Mouse (Mus musculus): ENCODE results near the gene Gnb3. TPM values are rescaled to one million over a fixed set of nuclear protein-coding genes. Genes with fewer than 3 reads are reported as not detected.
"Not testable (repeated sequence)": the region's sequence is repeated elsewhere in the genome, so short reads cannot be mapped to it uniquely, and the experiment has no call there.

Gene Gnb3
- polyA plus RNA-seq, 1 experiment = not detected

DNA sequence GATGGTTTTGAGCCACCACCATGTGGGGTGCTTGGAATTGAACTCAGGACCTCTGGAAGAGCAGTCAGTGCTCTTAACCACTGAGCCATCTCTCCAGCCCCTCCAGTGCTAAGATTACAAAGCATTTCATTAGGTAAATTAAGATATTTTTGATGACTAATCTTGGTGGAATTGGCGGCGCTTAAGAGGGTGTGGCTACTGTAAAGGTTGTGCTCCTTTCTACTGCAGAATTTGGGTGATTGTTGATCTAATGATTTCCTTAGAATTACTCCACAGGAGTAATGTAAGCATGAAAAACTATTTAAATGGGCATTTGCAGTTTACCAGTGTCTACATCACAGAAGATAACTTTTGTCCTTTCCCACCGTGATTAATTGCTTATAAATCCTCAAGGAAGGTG, 35.7 kb downstream of the Gnb3 start:
- H3K4me1 ChIP-seq (ENCODE audit: control insufficient read depth, insufficient read depth, low read length) = no peaks in the 10 kb centered on the region
- H3K27me3 ChIP-seq (ENCODE audit: control insufficient read depth, insufficient read depth, low read length, poor library complexity, severe bottlenecking) = no peaks in the 10 kb centered on the region
- H3K27ac ChIP-seq (ENCODE audit: insufficient read depth, low read length) = peak overlapping the region; percentile 66
- no peak overlapping the region for H3K4me3 ChIP-seq (ENCODE audit: low read depth, low read length)
- no peaks in the 10 kb centered on the region for H3K9me3 ChIP-seq (replicated peaks; ENCODE audit: control insufficient read depth, insufficient read depth, low read length, poor library complexity, severe bottlenecking)
- TF ChIP-seq POLR2A (IDR thresholded peaks at IDR 0.05; ENCODE audit: insufficient read depth, low read length) = no peak
- TF ChIP-seq CTCF (IDR thresholded peaks at IDR 0.05; ENCODE audit: low read depth, low read length) = no peak
- no peak for TF ChIP-seq EP300 (IDR thresholded peaks at IDR 0.05; ENCODE audit: insufficient read depth, low read depth, low read length)
- H3K9ac ChIP-seq (ENCODE audit: low read depth, poor library complexity, severe bottlenecking) = peak overlapping the region; percentile 2
- no peaks in the 10 kb centered on the region for H3K36me3 ChIP-seq (ENCODE audit: control insufficient read depth, insufficient read depth, low read length, poor library complexity, severe bottlenecking)

DNA sequence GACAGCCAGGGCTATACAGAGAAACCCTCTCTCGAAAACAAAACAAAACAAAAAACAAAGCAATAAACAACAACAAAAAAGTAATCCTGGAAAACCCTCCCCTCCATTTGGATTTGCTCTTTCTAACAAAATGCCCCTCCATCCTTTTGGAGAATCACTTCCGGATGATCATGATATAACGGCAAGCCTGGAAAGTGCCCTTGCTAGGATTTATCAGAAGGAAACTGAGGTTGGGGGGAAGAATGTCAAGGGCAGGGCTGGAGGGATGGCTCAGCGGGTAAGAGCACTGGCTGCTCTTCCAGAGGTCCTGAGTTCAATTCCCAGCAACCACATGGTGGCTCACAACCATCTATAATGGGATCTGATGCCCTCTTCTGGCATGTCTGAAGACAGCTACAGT, 36.4 kb downstream of the Gnb3 start:
- H3K9me3 ChIP-seq (replicated peaks; ENCODE audit: control insufficient read depth, insufficient read depth, low read length, poor library complexity, severe bottlenecking); H3K9ac ChIP-seq (ENCODE audit: low read depth, poor library complexity, severe bottlenecking); H3K4me1 ChIP-seq (ENCODE audit: control insufficient read depth, insufficient read depth, low read length); H3K4me3 ChIP-seq (ENCODE audit: low read depth, low read length); H3K27me3 ChIP-seq (ENCODE audit: control insufficient read depth, insufficient read depth, low read length, poor library complexity, severe bottlenecking); H3K36me3 ChIP-seq (ENCODE audit: control insufficient read depth, insufficient read depth, low read length, poor library complexity, severe bottlenecking): not testable (repeated sequence)
- peak overlapping the region; percentile 37; the same call in 1 of the 2 replicates for H3K27ac ChIP-seq (ENCODE audit: insufficient read depth, low read length)

DNA sequence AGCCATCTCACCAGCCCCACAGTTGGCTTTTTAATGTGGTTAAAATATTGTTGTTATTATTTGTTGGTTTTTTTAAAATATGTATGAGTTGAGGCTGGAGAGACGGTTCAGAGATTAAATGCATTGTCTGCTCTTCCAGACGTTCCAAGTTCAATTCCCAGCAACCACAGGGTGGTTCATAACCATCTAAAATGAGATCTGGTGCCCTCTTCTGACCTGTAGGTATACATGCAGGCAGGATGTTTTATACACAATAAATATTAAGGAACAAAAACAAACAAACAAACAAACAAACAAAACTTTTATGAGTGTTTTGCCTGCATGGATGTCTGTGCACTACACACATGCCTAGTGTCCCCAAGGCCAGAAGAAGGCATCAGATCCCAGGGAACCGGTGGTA, 37.0 kb downstream of the Gnb3 start:
- H3K36me3 ChIP-seq (ENCODE audit: control insufficient read depth, insufficient read depth, low read length, poor library complexity, severe bottlenecking) = no peaks in the 10 kb centered on the region
- H3K9ac ChIP-seq (ENCODE audit: low read depth, poor library complexity, severe bottlenecking) = peak overlapping the region; percentile 94; the same call in 1 of the 2 replicates
- H3K27me3 ChIP-seq (ENCODE audit: control insufficient read depth, insufficient read depth, low read length, poor library complexity, severe bottlenecking) = no peaks in the 10 kb centered on the region
- no peak for TF ChIP-seq POLR2A (IDR thresholded peaks at IDR 0.05; ENCODE audit: insufficient read depth, low read length)
- TF ChIP-seq CTCF (IDR thresholded peaks at IDR 0.05; ENCODE audit: low read depth, low read length) = no peak
- TF ChIP-seq EP300 (IDR thresholded peaks at IDR 0.05; ENCODE audit: insufficient read depth, low read depth, low read length) = no peak
- peak overlapping the region; percentile 37 for H3K27ac ChIP-seq (ENCODE audit: insufficient read depth, low read length)
- no peaks in the 10 kb centered on the region for H3K9me3 ChIP-seq (replicated peaks; ENCODE audit: control insufficient read depth, insufficient read depth, low read length, poor library complexity, severe bottlenecking)
- no peaks in the 10 kb centered on the region for H3K4me1 ChIP-seq (ENCODE audit: control insufficient read depth, insufficient read depth, low read length)
- H3K4me3 ChIP-seq (ENCODE audit: low read depth, low read length) = peak overlapping the region; percentile 49

DNA sequence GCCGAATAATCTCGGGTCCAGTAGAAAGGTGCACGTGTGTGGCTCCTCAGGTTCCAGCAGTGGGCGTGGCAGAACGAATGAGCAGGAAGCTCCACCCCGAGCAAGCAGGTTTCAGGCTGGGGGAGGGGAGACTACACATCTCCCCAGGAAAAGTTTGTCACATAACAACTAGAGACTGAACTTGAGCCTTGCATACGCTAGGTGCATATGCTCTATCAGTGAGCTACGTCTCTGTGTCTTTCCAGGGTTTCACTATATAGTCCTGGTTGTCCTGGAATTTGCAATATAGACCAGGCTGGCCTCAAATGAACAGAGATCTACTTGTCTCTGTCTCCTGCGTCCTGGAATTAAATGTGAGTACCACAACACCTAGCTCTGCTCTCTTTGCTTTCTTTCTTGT, 37.7 kb downstream of the Gnb3 start:
- H3K36me3 ChIP-seq (ENCODE audit: control insufficient read depth, insufficient read depth, low read length, poor library complexity, severe bottlenecking); H3K9me3 ChIP-seq (replicated peaks; ENCODE audit: control insufficient read depth, insufficient read depth, low read length, poor library complexity, severe bottlenecking); H3K4me1 ChIP-seq (ENCODE audit: control insufficient read depth, insufficient read depth, low read length); H3K27me3 ChIP-seq (ENCODE audit: control insufficient read depth, insufficient read depth, low read length, poor library complexity, severe bottlenecking): not testable (repeated sequence)
- Histone ChIP-seq H3K4me3 (ENCODE audit: low read depth, low read length) (peak overlapping the region; percentile 66), H3K27ac (ENCODE audit: insufficient read depth, low read length) (peak overlapping the region; percentile 99), H3K9ac (ENCODE audit: low read depth, poor library complexity, severe bottlenecking) (peak overlapping the region; percentile 94)

DNA sequence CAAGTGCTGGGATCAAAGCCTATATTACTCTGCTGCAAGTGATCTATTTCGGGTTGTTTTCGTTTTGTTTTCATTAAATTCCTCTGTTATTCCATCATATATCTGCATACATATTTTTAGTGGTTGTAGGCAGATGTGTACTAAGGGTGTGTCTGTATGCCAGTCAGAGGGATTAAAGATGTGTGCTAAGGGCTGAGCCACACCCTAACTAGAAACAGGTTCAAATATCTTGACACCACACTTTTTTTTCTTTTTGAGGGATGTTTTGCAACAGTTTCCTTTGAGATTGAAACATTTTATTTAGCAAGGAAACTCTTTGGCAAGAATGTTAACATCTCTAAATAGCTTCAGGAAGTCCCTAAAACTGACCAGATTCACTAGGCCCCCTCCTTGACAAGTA, 43.9 kb downstream of the Gnb3 start:
- H3K4me1 ChIP-seq (ENCODE audit: control insufficient read depth, insufficient read depth, low read length) = peaks cover 3% of the 10 kb centered on the region
- H3K9me3 ChIP-seq (replicated peaks; ENCODE audit: control insufficient read depth, insufficient read depth, low read length, poor library complexity, severe bottlenecking) = no peaks in the 10 kb centered on the region
- peak overlapping the region; percentile 100 for H3K27ac ChIP-seq (ENCODE audit: insufficient read depth, low read length)
- H3K27me3 ChIP-seq (ENCODE audit: control insufficient read depth, insufficient read depth, low read length, poor library complexity, severe bottlenecking) = no peaks in the 10 kb centered on the region
- peaks cover 5% of the 10 kb centered on the region for H3K36me3 ChIP-seq (ENCODE audit: control insufficient read depth, insufficient read depth, low read length, poor library complexity, severe bottlenecking)
- H3K4me3 ChIP-seq (ENCODE audit: low read depth, low read length) = no peak overlapping the region
- peak overlapping the region; percentile 75 for H3K9ac ChIP-seq (ENCODE audit: low read depth, poor library complexity, severe bottlenecking)
- TF ChIP-seq POLR2A (IDR thresholded peaks at IDR 0.05; ENCODE audit: insufficient read depth, low read length) (no peak), CTCF (IDR thresholded peaks at IDR 0.05; ENCODE audit: low read depth, low read length) (no peak)

DNA sequence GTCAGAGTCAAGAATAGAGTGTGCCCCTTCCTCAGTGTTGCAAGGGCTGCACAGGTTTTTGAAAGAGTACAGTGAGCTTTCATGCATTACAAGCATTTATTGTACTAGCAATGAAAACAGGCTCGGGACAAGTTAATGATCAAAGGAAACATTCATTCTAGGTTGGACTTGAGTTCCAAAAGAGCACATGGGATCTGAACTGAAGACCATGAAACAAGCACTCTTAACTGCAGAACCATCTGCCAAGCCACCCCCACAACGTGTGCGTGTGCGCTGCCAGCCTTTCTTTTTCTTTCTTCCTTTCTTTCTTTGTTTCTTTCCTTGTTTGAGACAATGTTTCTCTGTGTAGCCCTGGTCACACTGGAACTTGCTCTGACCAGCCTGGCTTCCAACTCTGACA, 44.3 kb downstream of the Gnb3 start:
- no peak for TF ChIP-seq CTCF (IDR thresholded peaks at IDR 0.05; ENCODE audit: low read depth, low read length)
- TF ChIP-seq EP300 (IDR thresholded peaks at IDR 0.05; ENCODE audit: insufficient read depth, low read depth, low read length) = no peak
- TF ChIP-seq POLR2A (IDR thresholded peaks at IDR 0.05; ENCODE audit: insufficient read depth, low read length) = no peak
- peak overlapping the region; percentile 100 for H3K27ac ChIP-seq (ENCODE audit: insufficient read depth, low read length)

DNA sequence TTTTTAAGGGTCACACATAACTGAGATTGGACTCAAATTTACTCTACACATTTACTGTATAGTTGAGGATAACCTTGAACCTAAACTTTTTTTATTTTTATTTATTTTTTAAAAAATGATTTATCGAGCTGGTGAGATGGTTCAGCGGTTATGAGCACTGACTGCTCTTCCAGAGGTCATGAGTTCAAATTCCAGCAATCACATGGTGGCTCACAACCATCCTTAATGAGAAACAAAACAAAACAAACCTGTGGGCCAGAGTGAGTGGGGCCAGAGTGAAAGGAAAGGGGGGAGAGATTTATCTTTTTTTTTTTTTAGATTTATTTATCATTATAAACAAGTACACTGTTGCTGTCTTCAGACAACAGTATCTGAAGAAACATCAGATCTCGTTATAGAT, 48.2 kb downstream of the Gnb3 start:
- no peak overlapping the region for H3K9ac ChIP-seq (ENCODE audit: low read depth, poor library complexity, severe bottlenecking)
- TF ChIP-seq EP300 (IDR thresholded peaks at IDR 0.05; ENCODE audit: insufficient read depth, low read depth, low read length) (no peak), CTCF (IDR thresholded peaks at IDR 0.05; ENCODE audit: low read depth, low read length) (no peak), POLR2A (IDR thresholded peaks at IDR 0.05; ENCODE audit: insufficient read depth, low read length) (no peak)
- H3K36me3 ChIP-seq (ENCODE audit: control insufficient read depth, insufficient read depth, low read length, poor library complexity, severe bottlenecking) = peaks cover 5% of the 10 kb centered on the region
- no peak overlapping the region for H3K27ac ChIP-seq (ENCODE audit: insufficient read depth, low read length)
- peaks cover 3% of the 10 kb centered on the region for H3K4me1 ChIP-seq (ENCODE audit: control insufficient read depth, insufficient read depth, low read length)
- H3K4me3 ChIP-seq (ENCODE audit: low read depth, low read length) = no peak overlapping the region
- no peaks in the 10 kb centered on the region for H3K27me3 ChIP-seq (ENCODE audit: control insufficient read depth, insufficient read depth, low read length, poor library complexity, severe bottlenecking)
- H3K9me3 ChIP-seq (replicated peaks; ENCODE audit: control insufficient read depth, insufficient read depth, low read length, poor library complexity, severe bottlenecking) = no peaks in the 10 kb centered on the region

More for the DNA sequence above, 44.3 kb downstream of the Gnb3 start:
- no peaks in the 10 kb centered on the region for H3K9me3 ChIP-seq (replicated peaks; ENCODE audit: control insufficient read depth, insufficient read depth, low read length, poor library complexity, severe bottlenecking)
- H3K36me3 ChIP-seq (ENCODE audit: control insufficient read depth, insufficient read depth, low read length, poor library complexity, severe bottlenecking) = peaks cover 5% of the 10 kb centered on the region
- H3K4me1 ChIP-seq (ENCODE audit: control insufficient read depth, insufficient read depth, low read length) = peaks cover 3% of the 10 kb centered on the region
- 0 out of 2 replicates have a peak overlapping the region, but pooled peaks have one; percentile 75 for H3K9ac ChIP-seq (ENCODE audit: low read depth, poor library complexity, severe bottlenecking)
- H3K27me3 ChIP-seq (ENCODE audit: control insufficient read depth, insufficient read depth, low read length, poor library complexity, severe bottlenecking) = no peaks in the 10 kb centered on the region
- no peak overlapping the region for H3K4me3 ChIP-seq (ENCODE audit: low read depth, low read length)

All from ES-Bruce4 (cell line).